Mouse (Mus musculus) liver, adult 2 months (tissue): ENCODE results near the gene Polr2l.

ENCODE experiments used
- CTCF ChIP-seq: fragments of 200-500 bp; IDR thresholded peaks from 2 replicates; pipeline ENCODE4 v1.5.1; 2011; ENCODE audit warnings: low read depth, low read length, control low read depth
- POLR2A ChIP-seq: fragments of 200-500 bp; IDR thresholded peaks from 2 replicates; pipeline ENCODE4 v1.6.1; 2011; ENCODE audit warnings: low read length, control low read depth; ENCODE audit not compliant: insufficient read depth; ENCODE audit errors: extremely low read depth

DNA sequence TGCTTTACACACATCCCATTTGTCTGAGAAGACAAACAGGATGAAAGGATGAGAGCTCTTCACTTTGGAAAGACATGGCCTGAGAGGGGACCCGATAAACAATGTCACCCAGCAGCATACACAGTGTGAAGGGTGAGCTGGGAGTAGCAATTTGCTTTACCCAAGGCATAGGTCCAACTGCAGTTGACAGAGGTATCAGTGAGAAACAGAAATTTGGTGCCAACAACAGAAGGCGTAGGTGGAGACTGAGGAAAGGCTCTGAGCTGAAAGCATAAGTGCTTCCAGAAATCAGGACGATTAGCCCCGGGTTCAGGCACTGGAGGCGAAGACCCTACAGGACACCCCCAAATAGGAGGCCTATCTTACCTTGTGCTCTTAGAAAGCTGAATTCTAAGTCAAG is 35.3 kb upstream of the Polr2l start:
- TF ChIP-seq CTCF = no peak
- TF ChIP-seq POLR2A = no peak
